Mouse (Mus musculus): ENCODE data around the gene Olfr167. TPM values are rescaled to one million over a fixed set of nuclear protein-coding genes. Genes with fewer than 3 reads are reported as not detected.
"Not testable (repeated sequence)": the region's sequence is repeated elsewhere in the genome, so short reads cannot be mapped to it uniquely, and the experiment has no call there.

The Olfr167 gene
- total RNA-seq (2015) (not detected in 2 replicates), total RNA-seq (2017) (not detected in 2 replicates)

DNA sequence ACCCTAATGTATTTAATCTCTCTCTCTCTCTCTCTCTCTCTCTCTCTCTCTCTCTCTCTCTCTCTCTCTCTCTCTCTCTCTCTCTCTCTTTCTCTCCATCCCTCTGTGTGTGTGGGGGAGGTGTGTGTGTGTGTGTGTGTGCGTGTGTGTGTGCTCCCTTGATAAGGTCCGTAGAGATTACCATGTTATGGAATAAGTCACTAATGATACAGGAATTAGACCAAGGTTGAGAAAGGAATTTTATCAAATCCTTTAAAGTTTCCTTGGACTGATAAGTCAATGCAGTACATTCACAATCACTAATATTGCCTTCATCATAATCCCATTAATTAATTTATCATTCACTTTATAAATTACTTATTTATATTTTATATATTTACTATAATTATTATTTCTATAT is at the start of gene Olfr167:
TSS of gene Olfr167 (minus strand) at position 101 of the 400 bp plus-strand sequence.
- no peak for ATAC-seq (replicated peaks; ENCODE audit: poor library complexity)

DNA sequence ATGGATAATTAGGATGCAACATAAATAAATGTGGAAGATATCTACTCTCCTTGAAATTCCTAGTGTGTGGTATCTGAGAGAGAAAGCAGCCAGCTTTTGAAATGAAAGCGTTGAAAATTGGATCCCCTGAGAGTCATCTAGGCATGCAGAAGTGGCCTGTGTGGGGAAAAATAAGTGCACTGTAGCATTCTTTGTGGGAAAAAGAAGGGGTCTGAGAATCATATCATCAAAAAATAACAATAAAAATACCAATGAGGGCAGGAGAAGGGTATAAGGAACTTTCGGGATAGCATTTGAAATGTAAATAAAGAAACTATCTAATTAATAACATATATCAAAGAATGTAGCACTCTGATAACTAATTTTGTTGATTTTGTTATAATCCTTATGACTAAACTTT is 49.6 kb upstream of the Olfr167 start, which contains the start of gene Olfr169:
TSS of gene Olfr169 (minus strand) at position 101 of the 400 bp plus-strand sequence.
- not testable (repeated sequence) for ATAC-seq (replicated peaks; ENCODE audit: poor library complexity)

DNA sequence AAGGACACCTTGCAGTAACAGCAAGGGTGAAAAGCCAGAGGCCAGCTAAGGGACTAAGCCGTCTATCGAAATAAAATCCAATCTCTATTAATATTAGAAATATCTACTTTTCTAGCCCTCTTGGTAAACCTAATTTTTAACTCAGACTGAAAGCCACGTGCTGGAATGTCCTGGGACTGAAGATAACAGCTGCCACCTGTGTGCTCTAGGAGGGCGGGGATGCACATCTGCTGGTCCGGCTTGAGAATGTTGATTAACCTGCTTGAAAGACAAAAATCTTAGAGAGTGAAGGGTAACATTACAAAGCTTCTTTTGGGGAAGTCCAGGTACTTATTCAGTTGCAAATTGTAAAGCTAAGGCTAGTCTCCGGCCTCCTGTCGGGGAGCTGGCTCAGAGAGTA is 31.4 kb upstream of the Olfr167 start:
- not testable (repeated sequence) for ATAC-seq (replicated peaks; ENCODE audit: poor library complexity)

DNA sequence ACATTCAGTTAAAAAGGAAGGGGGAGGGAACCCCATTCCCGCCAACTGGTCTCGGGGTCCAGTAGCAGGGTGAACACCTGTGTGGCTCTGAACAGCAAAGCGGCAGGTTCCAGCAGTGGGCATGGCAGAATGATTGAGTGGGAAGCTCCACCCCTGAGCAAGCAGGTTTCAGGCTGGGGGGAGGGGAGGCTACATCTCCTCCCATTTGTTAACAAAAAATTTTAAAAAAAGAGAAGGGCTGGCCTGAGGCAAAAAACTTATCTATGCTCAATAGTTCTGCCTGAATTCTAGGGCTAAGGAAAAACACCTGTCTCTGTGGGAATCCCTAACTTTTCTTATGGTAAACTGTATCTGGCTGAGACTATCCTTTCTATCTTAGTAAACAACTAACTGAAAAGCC is 30.2 kb upstream of the Olfr167 start:
- not testable (repeated sequence) for ATAC-seq (replicated peaks; ENCODE audit: poor library complexity)

DNA sequence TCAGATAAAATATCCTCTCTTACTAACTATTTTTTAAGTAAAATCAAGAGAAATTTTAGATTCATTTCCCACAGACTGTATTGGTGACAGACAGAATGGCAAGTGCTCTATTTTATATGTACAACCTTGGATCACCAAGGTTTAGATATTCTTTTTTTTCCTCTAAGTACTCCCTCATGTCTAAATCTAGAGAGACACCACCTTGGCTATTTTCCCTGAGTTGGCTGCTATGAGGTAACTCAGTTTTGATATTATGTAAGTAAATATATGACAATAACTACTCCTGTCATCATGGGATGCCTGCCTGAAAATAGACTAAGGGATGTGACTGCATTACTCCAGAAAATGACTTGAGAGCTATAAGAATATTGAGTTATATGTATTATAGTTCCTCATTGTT is 13.4 kb upstream of the Olfr167 start, which contains the start of gene Olfr168:
TSS of gene Olfr168 (minus strand) at position 101 of the 400 bp plus-strand sequence.
- no peak for ATAC-seq (replicated peaks; ENCODE audit: poor library complexity)

DNA sequence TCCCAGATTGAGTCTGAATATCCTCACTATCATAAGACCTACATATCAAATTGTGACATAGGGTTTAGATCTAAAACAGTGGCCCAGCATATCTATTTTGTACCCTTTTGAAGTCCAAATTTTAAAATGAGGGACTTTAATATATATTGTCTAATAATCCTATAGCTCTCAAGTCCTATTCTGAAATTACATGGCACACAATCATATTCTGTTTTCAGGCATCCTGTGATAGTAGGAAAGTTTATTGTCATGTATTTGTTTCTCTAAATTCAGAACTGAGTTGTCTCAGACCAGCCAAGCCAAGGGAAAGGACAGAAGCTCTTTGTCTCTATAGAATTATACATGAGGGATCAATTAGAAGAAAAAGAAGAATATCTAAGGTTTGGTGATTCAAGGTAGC is 38.7 kb downstream of the Olfr167 start, which contains the start of gene Olfr166:
TSS of gene Olfr166 (plus strand) at position 301 of the 400 bp plus-strand sequence.
- no peak for ATAC-seq (replicated peaks; ENCODE audit: poor library complexity)

DNA sequence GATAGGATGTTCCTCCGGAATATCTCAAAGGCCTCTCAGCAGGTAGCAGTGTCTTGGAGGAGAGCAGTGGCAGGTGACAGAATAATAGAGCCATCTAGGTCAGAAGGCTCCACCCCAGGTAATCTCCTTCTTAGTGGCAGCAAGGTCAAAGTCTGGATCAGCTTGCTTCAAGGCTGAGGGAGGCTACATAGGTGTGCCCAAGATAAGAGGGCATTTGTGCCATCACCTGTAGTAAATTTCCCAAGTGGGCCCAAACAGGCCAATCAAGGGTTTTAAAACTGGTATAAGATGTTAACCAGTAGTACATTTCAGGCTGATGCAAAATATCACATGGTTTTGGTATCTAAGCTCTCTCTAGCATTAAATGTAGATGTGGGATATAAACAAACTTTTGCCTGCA is 57.7 kb downstream of the Olfr167 start:
- ATAC-seq (replicated peaks; ENCODE audit: poor library complexity) = no peak

Other genes with a start within 250 kb of the Olfr167 start
- gene Olfr164, start 208.2 kb downstream of the Olfr167 start, total RNA-seq (2015) = not detected in 2 replicates
- not detected in 2 replicates for gene Olfr164, start 208.2 kb downstream of the Olfr167 start, total RNA-seq (2017)
- gene Olfr165, start 99.1 kb downstream of the Olfr167 start, total RNA-seq (2015) = not detected in 2 replicates
- not detected in 2 replicates for gene Olfr165, start 99.1 kb downstream of the Olfr167 start, total RNA-seq (2017)
- gene Olfr166, start 38.6 kb downstream of the Olfr167 start, total RNA-seq (2015) = not detected in 2 replicates
- gene Olfr166, start 38.6 kb downstream of the Olfr167 start, total RNA-seq (2017) = not detected in 2 replicates
- gene Olfr168, start 13.3 kb upstream of the Olfr167 start, total RNA-seq (2015) = not detected in 2 replicates
- gene Olfr168, start 13.3 kb upstream of the Olfr167 start, total RNA-seq (2017) = not detected in 2 replicates
- not detected in 2 replicates for gene Olfr169, start 49.5 kb upstream of the Olfr167 start, total RNA-seq (2015)
- not detected in 2 replicates for gene Olfr169, start 49.5 kb upstream of the Olfr167 start, total RNA-seq (2017)
- not detected in 2 replicates for gene Olfr170, start 89.6 kb upstream of the Olfr167 start, total RNA-seq (2015)
- gene Olfr170, start 89.6 kb upstream of the Olfr167 start, total RNA-seq (2017) = not detected in 2 replicates
- gene Olfr171, start 107.7 kb upstream of the Olfr167 start, total RNA-seq (2015) = not detected in 2 replicates
- not detected in 2 replicates for gene Olfr171, start 107.7 kb upstream of the Olfr167 start, total RNA-seq (2017)
- not detected in 2 replicates for gene Lamp3, start 184.1 kb upstream of the Olfr167 start, total RNA-seq (2015)
- gene Lamp3, start 184.1 kb upstream of the Olfr167 start, total RNA-seq (2017) = 0.04 TPM in 1 of 2 replicates, not detected in the other
- gene B3gnt5, start 237.9 kb upstream of the Olfr167 start, total RNA-seq (2015) = 39.6 and 43.7 TPM in 2 replicates
- gene B3gnt5, start 237.9 kb upstream of the Olfr167 start, total RNA-seq (2017) = 30.9 and 39.3 TPM in 2 replicates